Mouse (Mus musculus) adrenal gland, postnatal 14 days (tissue): ENCODE measurements around the gene Ghrl. TPM values are rescaled to one million over a fixed set of nuclear protein-coding genes. Genes with fewer than 3 reads are reported as not detected.

Experiments
- DNase-seq: peaks from one replicate; pipeline ENCODE4 v3.0.0; 2021; ENCODE audit warnings: mixed read lengths
- microRNA-seq, 2 experiments: library from miRNA; unstranded; fragments of <30 nt; microRNA quantifications; one replicate each; pipeline ENCODE4 v1.2.0; 2021
- total RNA-seq: library from RNA; stranded (reverse); gene quantifications from 2 replicates; pipeline ENCODE4 v1.2.3, GENCODE M21; 2021

The Ghrl gene
- total RNA-seq, 1 experiment from 2014 or later = not detected

DNA sequence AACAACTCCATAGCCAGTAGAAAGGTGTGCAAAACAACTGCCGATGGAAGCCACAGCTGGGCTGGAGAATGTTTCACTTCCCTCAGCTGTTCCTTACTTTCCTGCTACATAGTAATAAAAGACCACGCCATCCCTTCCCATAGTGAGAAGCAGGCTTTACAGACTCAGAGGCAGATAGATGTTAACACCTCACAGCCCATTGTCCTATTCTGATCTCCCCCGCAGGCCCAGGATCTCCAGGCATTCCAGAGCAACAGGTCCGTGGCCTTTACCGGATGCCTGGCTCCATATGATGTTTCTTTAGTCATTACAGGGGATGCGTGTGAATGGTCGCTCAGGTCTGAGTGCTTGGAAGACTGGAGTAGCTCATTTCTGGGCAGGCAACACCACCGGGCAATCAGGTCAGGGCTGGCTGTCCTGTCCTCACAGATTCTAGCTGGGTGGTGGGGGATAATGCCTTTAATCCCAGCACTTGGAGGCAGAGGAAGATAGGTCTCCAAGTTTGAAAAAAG is 52.0 kb downstream of the Ghrl start:
- DNase-seq = no peak

Small RNA genes within 50 kb of the gene (microRNA-seq; reads per million reads assigned to microRNA genes)
- 0 to 0.85 reads per million in 2 experiments for gene Mir7042

Other genes starting within 250 kb of the Ghrl start
- 18.2 and 19.3 TPM in 2 replicates for gene Il17rc, start 248.5 kb downstream of the Ghrl start, total RNA-seq
- gene Creld1, start 236.6 kb downstream of the Ghrl start, total RNA-seq = 37.4 and 42.7 TPM in 2 replicates
- 0.15 and 0.23 TPM in 2 replicates for gene Prrt3, start 217.9 kb downstream of the Ghrl start, total RNA-seq
- gene Emc3, start 188.2 kb downstream of the Ghrl start, total RNA-seq = 88.7 and 94.4 TPM in 2 replicates
- 3.1 and 3.2 TPM in 2 replicates for gene Fancd2, start 188.2 kb downstream of the Ghrl start, total RNA-seq
- gene Fancd2os, start 119.2 kb downstream of the Ghrl start, total RNA-seq = not detected in 2 replicates
- gene Brk1, start 115.1 kb downstream of the Ghrl start, total RNA-seq = 147 and 162 TPM in 2 replicates
- gene Vhl, start 95.9 kb downstream of the Ghrl start, total RNA-seq = 26.0 and 27.6 TPM in 2 replicates
- gene Irak2, start 81.4 kb downstream of the Ghrl start, total RNA-seq = 17.4 and 22.9 TPM in 2 replicates
- 45.6 and 59.6 TPM in 2 replicates for gene Tatdn2, start 22.8 kb downstream of the Ghrl start, total RNA-seq
- 101 and 106 TPM in 2 replicates for gene Sec13, start 20.9 kb upstream of the Ghrl start, total RNA-seq